Mouse (Mus musculus) liver, adult 2 months (tissue): ENCODE data around the gene Actr3b.

Experiments
- CTCF ChIP-seq: fragments of 200-500 bp; IDR thresholded peaks from 2 replicates; pipeline ENCODE4 v1.5.1; 2011; ENCODE audit warnings: low read depth, low read length, control low read depth
- POLR2A ChIP-seq: fragments of 200-500 bp; IDR thresholded peaks from 2 replicates; pipeline ENCODE4 v1.6.1; 2011; ENCODE audit warnings: low read length, control low read depth; ENCODE audit not compliant: insufficient read depth; ENCODE audit errors: extremely low read depth

DNA sequence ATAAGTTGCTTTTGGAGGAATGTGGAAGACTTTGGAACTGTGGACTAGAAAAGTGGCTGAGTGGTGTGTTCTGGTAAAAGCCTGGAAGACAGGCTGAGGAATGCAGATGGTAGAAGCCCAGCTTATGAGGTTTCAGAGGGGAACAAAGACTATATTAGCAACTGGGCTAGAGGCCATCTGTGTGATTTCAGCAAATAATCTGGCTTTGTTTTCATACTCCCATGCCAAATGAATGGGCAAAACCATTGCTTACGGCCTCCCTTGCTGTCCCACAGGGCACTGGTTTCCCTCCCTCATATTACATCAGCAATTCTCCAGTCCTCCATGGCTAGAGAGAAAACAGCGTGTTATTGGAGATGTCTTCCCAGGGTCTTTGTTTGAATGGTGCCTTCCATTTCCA lies 36.8 kb upstream of the Actr3b start:
- TF ChIP-seq CTCF: no peak
- TF ChIP-seq POLR2A: no peak
